Mouse (Mus musculus): ENCODE measurements at regions not wholly inside any gene's neighbourhood (a gene's known extent, or its start where the extent isn't known, plus 50 kb on each side); places are given as distances from the start of the nearest gene placed in this dataset.

DNA sequence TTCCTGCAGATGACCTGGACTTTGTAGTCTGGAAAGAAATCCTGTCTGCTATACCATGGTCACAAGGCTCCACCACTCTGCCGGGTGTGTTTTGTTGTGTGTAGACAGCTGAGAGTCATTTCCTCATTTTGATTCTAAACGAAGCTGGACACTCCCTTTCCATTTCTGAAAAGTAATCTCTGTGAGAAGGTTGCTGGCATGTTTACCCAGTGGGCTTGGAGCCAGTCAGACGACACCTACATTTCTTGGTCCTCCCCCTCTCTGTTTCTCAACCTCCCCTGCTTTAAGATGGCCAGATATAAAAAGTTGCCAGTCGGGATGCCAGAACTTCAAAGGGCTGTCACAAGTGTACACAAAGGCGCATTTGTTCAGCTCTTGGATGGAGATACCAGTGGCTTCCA is 100.8 kb upstream of the Agr3 start:
- no peaks in the 10 kb centered on the region for H3K36me3 ChIP-seq (ENCODE audit: control insufficient read depth, insufficient read depth)
- H3K4me2 ChIP-seq (ENCODE audit: low read depth, low read length) = no peak overlapping the region
- no peak for ATAC-seq (ENCODE audit: low read depth)
- no peak overlapping the region for H3K4me3 ChIP-seq (ENCODE audit: low read depth, low read length)
- WGBS (ENCODE audit: insufficient replicate concordance) = 12% methylated on average over 5 of the region's 5 CpGs
- H3K9ac ChIP-seq (ENCODE audit: low read depth, low read length) = no peak overlapping the region
- no peaks in the 10 kb centered on the region for H3K4me1 ChIP-seq (ENCODE audit: control insufficient read depth, low read depth, low read length)
- no peak overlapping the region for H3K27ac ChIP-seq (ENCODE audit: low read length)
- H3K9me3 ChIP-seq (replicated peaks; ENCODE audit: control insufficient read depth, low read length) = no peaks in the 10 kb centered on the region
- no peaks in the 10 kb centered on the region for H3K27me3 ChIP-seq (ENCODE audit: control insufficient read depth, insufficient read depth, low read depth, low read length)

DNA sequence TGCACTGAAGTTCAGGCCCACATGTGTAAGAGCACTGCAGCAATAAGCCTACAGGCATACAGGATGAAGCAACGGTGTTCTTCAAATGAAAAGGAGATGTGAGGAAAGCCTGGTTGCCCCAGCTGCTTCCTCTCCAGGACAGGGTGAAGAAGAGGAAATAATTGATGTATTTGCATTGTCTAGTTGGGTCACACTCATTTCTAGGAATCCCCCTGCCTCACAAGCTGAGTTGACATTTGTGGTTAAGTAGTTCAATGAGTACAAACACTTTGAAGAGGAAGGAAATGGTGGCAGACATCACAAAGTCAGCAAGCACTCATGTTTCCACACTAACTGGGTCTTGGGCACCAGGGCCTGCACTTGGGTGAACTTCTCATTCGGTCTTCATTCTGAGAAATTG is 126.2 kb upstream of the Agr3 start:
- H3K4me3 ChIP-seq (ENCODE audit: low read depth, low read length) = no peak overlapping the region
- no peak overlapping the region for H3K9ac ChIP-seq (ENCODE audit: low read depth, low read length)
- H3K36me3 ChIP-seq (ENCODE audit: control insufficient read depth, insufficient read depth) = no peaks in the 10 kb centered on the region
- ATAC-seq (ENCODE audit: low read depth) = peak; percentile 48; the same call in 1 of the 2 replicates
- no peaks in the 10 kb centered on the region for H3K4me1 ChIP-seq (ENCODE audit: control insufficient read depth, low read depth, low read length)
- no peak overlapping the region for H3K4me2 ChIP-seq (ENCODE audit: low read depth, low read length)
- 14% methylated on average over 2 of the region's 2 CpGs for WGBS (ENCODE audit: insufficient replicate concordance)
- no peaks in the 10 kb centered on the region for H3K27me3 ChIP-seq (ENCODE audit: control insufficient read depth, insufficient read depth, low read depth, low read length)
- no peaks in the 10 kb centered on the region for H3K9me3 ChIP-seq (replicated peaks; ENCODE audit: control insufficient read depth, low read length)
- H3K27ac ChIP-seq (ENCODE audit: low read length) = no peak overlapping the region

DNA sequence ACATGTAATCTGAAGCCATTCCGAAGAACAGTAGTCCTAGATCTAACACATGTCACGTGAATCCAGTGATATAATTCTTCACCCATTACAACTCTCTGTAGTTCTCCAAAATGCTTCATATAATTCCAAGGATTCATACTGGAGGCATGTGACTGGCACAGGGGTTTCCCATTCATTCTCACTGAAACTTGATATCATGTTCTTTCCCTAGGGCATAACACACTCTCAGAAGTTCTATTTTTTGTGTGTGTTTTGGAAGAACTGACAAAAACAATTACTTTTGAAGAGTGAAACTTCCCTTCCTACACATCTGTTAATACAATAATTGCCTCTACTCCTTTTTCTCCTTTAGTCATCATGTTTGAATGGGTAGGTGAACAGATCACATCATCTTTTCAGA is 150.0 kb upstream of the Agr3 start:
- ATAC-seq (ENCODE audit: low read depth) = no peak
- H3K27ac ChIP-seq (ENCODE audit: low read length) = no peak overlapping the region
- H3K4me1 ChIP-seq (ENCODE audit: control insufficient read depth, low read depth, low read length) = no peaks in the 10 kb centered on the region
- no peaks in the 10 kb centered on the region for H3K27me3 ChIP-seq (ENCODE audit: control insufficient read depth, insufficient read depth, low read depth, low read length)
- H3K9me3 ChIP-seq (replicated peaks; ENCODE audit: control insufficient read depth, low read length) = no peaks in the 10 kb centered on the region
- no peaks in the 10 kb centered on the region for H3K36me3 ChIP-seq (ENCODE audit: control insufficient read depth, insufficient read depth)
- WGBS (ENCODE audit: insufficient replicate concordance) = 76% methylated on average over 2 of the region's 2 CpGs
- no peak overlapping the region for H3K9ac ChIP-seq (ENCODE audit: low read depth, low read length)
- no peak overlapping the region for H3K4me2 ChIP-seq (ENCODE audit: low read depth, low read length)
- H3K4me3 ChIP-seq (ENCODE audit: low read depth, low read length) = no peak overlapping the region

DNA sequence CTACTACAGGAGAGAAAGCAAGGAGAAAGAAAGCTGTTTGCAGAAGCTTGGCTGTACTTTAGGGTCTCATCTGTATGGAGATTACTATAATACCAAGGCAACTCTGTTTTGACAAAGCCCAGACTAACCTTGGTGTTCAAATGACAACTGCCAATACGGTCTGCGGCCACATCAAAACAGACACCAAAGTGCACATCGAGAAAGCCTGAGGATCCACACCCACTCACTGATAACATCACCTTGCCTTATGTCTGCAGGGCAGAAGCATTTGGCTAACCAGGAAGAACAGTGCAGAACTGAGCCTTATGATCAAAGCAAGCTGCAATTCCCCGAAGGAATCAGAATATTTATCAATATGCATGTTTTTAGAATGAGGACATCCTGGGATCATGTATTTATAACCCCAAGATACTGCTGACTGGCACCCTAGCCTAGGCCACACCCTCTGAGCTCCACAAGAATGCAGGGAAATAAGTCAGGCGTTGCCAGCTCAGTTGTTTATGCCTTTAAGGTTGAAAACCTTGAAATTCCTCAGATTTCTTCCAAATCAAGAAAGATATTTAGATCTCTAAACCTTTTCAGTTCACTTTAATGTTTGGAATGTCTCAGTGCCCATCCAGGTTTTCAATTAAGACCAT is 154.9 kb upstream of the Agr3 start:
- Histone ChIP-seq H3K4me1 (ENCODE audit: control insufficient read depth, low read depth, low read length) (no peaks in the 10 kb centered on the region), H3K9me3 (replicated peaks; ENCODE audit: control insufficient read depth, low read length) (no peaks in the 10 kb centered on the region), H3K36me3 (ENCODE audit: control insufficient read depth, insufficient read depth) (no peaks in the 10 kb centered on the region), H3K27me3 (ENCODE audit: control insufficient read depth, insufficient read depth, low read depth, low read length) (no peaks in the 10 kb centered on the region), H3K27ac (ENCODE audit: low read length) (no peak overlapping the region), H3K4me2 (ENCODE audit: low read depth, low read length) (no peak overlapping the region), H3K9ac (ENCODE audit: low read depth, low read length) (no peak overlapping the region), H3K4me3 (ENCODE audit: low read depth, low read length) (no peak overlapping the region)
- WGBS (ENCODE audit: insufficient replicate concordance) = 62% methylated on average over 5 of the region's 5 CpGs
- no peak for ATAC-seq (ENCODE audit: low read depth)

DNA sequence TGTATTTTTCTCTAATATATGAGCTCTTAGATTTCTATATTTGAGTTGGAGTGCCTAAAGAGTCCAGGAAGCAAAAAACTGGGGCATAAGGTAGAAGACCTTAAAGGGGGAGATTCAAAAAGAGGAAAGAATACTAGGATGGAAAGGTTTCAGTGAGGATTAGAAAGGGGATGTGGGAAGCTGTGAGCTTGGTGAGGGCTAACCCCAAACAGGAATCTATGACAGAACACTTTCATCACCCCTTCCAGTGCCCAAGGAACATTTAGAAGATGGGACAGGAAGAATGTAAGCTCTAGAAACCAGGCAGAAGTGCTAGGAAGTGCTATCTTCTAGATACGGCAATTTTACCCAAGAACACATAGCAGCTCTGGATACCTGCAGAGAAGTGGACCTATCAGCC is 166.5 kb upstream of the Agr3 start:
- Histone ChIP-seq H3K9me3 (replicated peaks; ENCODE audit: control insufficient read depth, low read length) (no peaks in the 10 kb centered on the region), H3K27me3 (ENCODE audit: control insufficient read depth, insufficient read depth, low read depth, low read length) (no peaks in the 10 kb centered on the region), H3K36me3 (ENCODE audit: control insufficient read depth, insufficient read depth) (no peaks in the 10 kb centered on the region), H3K27ac (ENCODE audit: low read length) (no peak overlapping the region), H3K4me1 (ENCODE audit: control insufficient read depth, low read depth, low read length) (no peaks in the 10 kb centered on the region), H3K4me3 (ENCODE audit: low read depth, low read length) (no peak overlapping the region), H3K4me2 (ENCODE audit: low read depth, low read length) (no peak overlapping the region), H3K9ac (ENCODE audit: low read depth, low read length) (no peak overlapping the region)
- no peak for ATAC-seq (ENCODE audit: low read depth)
- 57% methylated on average over 1 of the region's 1 CpGs for WGBS (ENCODE audit: insufficient replicate concordance)

DNA sequence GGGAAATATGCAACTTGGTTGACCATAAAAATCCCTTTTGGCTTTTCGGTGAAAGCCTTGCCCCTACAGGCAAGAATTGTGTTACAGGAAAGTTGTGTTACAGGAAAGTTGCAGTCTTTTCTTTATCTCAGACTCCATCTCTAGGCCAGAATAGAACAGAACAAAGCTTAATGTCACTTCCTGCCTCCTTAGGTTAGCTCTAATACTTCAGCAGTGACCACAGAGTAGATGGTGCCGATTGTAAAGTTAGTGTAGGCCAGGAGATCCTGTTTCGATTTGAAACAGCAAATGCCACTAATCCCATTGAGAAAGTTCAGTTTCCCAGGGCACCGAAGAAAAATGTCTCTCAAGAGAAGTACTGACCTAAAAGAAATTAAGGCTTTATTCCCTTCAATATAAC is 170.3 kb upstream of the Agr3 start:
- Histone ChIP-seq H3K27ac (ENCODE audit: low read length) (no peak overlapping the region), H3K36me3 (ENCODE audit: control insufficient read depth, insufficient read depth) (no peaks in the 10 kb centered on the region), H3K4me2 (ENCODE audit: low read depth, low read length) (no peak overlapping the region), H3K27me3 (ENCODE audit: control insufficient read depth, insufficient read depth, low read depth, low read length) (no peaks in the 10 kb centered on the region), H3K9ac (ENCODE audit: low read depth, low read length) (no peak overlapping the region), H3K4me1 (ENCODE audit: control insufficient read depth, low read depth, low read length) (no peaks in the 10 kb centered on the region), H3K4me3 (ENCODE audit: low read depth, low read length) (no peak overlapping the region), H3K9me3 (replicated peaks; ENCODE audit: control insufficient read depth, low read length) (no peaks in the 10 kb centered on the region)
- no peak for ATAC-seq (ENCODE audit: low read depth)
- 27% methylated on average over 4 of the region's 4 CpGs for WGBS (ENCODE audit: insufficient replicate concordance)

DNA sequence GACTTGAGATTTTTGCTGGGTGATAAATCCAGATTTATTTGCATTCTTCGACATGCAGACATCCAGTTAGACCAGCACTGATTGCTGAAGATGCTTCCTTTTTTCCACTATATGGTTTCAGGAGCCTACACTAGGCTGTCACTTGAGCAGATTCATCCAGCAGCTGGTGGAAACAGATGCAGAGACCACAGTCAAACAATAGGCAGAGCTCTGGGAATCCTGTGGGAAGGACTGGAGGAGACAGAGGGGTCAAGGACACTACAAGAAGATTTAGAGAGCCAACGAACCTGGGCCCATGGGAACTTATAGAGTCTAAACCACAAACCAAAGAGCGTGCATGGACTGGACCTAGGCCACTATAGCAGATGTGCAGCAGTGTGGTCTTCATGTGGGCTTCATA is 177.4 kb upstream of the Agr3 start:
- 46% methylated on average over 3 of the region's 3 CpGs for WGBS (ENCODE audit: insufficient replicate concordance)
- Histone ChIP-seq H3K4me1 (ENCODE audit: control insufficient read depth, low read depth, low read length) (no peaks in the 10 kb centered on the region), H3K4me3 (ENCODE audit: low read depth, low read length) (no peak overlapping the region), H3K36me3 (ENCODE audit: control insufficient read depth, insufficient read depth) (no peaks in the 10 kb centered on the region), H3K9ac (ENCODE audit: low read depth, low read length) (no peak overlapping the region), H3K27me3 (ENCODE audit: control insufficient read depth, insufficient read depth, low read depth, low read length) (no peaks in the 10 kb centered on the region), H3K4me2 (ENCODE audit: low read depth, low read length) (no peak overlapping the region), H3K27ac (ENCODE audit: low read length) (no peak overlapping the region), H3K9me3 (replicated peaks; ENCODE audit: control insufficient read depth, low read length) (no peaks in the 10 kb centered on the region)
- no peak for ATAC-seq (ENCODE audit: low read depth)

DNA sequence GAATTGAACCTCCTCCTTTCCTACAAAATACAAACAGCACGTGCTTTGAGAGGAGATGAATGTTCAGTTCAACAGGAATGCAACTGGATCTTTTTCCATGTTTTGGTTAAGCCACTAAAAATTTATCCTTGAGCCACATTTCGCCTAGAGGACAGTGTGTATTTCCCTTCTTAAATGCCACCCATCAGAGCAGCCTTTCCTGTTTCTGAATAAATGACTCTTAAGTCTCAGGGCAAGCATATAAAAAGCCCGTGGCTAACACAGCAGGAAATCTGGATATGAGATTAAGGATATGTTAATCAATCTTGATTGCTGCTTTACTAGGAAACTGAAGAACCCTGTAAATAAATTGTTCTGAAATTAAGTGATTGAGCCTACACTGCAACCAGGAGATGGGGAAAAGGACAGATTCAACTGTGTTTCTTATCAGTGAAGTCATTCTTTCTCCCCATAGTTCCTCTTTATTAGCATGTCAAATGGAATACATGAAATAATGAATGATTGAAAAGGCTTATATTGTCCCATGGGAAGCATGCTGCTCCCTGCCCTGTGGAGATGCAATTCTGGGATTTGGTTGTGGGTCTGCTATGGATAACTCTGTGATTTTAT is 178.6 kb upstream of the Agr3 start:
- H3K4me1 ChIP-seq (ENCODE audit: control insufficient read depth, low read depth, low read length) = no peaks in the 10 kb centered on the region
- no peak for ATAC-seq (ENCODE audit: low read depth)
- H3K9me3 ChIP-seq (replicated peaks; ENCODE audit: control insufficient read depth, low read length) = no peaks in the 10 kb centered on the region
- no peak overlapping the region for H3K4me3 ChIP-seq (ENCODE audit: low read depth, low read length)
- no peaks in the 10 kb centered on the region for H3K27me3 ChIP-seq (ENCODE audit: control insufficient read depth, insufficient read depth, low read depth, low read length)
- 24% methylated on average over 3 of the region's 3 CpGs for WGBS (ENCODE audit: insufficient replicate concordance)
- no peak overlapping the region for H3K9ac ChIP-seq (ENCODE audit: low read depth, low read length)
- no peak overlapping the region for H3K27ac ChIP-seq (ENCODE audit: low read length)
- no peak overlapping the region for H3K4me2 ChIP-seq (ENCODE audit: low read depth, low read length)
- H3K36me3 ChIP-seq (ENCODE audit: control insufficient read depth, insufficient read depth) = no peaks in the 10 kb centered on the region

DNA sequence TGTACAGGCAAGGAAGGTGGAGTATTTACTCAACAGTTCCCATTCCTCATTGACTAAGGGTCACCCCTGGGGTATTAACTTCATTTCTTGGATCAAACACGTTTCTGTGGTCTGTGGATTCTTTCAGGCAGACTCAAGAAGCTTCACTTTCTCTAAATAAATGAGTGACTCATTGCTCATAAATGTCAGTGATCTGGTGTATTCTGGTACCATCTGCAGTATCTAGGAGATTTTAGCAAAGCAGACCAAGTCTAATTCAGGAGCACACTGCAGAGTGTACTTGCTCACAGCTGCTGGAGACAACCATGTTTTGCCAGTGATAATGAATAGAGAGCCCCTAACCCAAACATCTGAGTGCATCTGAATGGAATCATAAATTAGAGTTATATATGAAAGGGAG is 182.7 kb upstream of the Agr3 start:
- Histone ChIP-seq H3K4me3 (ENCODE audit: low read depth, low read length) (no peak overlapping the region), H3K9ac (ENCODE audit: low read depth, low read length) (no peak overlapping the region), H3K27ac (ENCODE audit: low read length) (no peak overlapping the region), H3K9me3 (replicated peaks; ENCODE audit: control insufficient read depth, low read length) (no peaks in the 10 kb centered on the region), H3K27me3 (ENCODE audit: control insufficient read depth, insufficient read depth, low read depth, low read length) (no peaks in the 10 kb centered on the region), H3K4me2 (ENCODE audit: low read depth, low read length) (no peak overlapping the region), H3K4me1 (ENCODE audit: control insufficient read depth, low read depth, low read length) (no peaks in the 10 kb centered on the region), H3K36me3 (ENCODE audit: control insufficient read depth, insufficient read depth) (no peaks in the 10 kb centered on the region)
- no peak for ATAC-seq (ENCODE audit: low read depth)
- 36% methylated on average over 1 of the region's 1 CpGs for WGBS (ENCODE audit: insufficient replicate concordance)
